Mouse (Mus musculus): ENCODE results near the gene A730049H05Rik.

A730049H05Rik gene

DNA sequence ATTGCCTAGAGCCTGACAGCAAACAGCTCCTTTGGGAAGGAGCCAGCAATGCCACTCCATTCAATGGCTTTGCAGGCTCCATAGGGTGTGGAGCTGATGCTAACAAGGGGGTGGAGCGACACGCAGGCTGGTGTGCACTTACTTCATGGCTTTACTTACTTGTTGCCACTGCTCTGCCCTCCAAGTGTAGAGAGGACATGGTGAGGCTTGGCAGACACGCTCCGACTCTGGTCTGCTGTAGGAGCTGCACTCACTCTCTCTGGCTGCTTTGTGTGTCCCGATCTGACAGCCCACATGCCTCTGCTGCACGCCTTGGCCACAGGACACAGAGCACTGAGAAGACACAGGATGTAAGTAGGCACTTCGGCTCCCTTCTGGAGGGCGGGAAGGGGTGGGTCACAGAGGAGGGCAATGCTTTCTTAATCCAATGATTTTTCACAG lies at the start of gene A730049H05Rik:
TSS of gene A730049H05Rik (plus strand) at position 168 of the 441 bp plus-strand sequence.
- 35% methylated on average over 8 of the region's 8 CpGs for WGBS

DNA sequence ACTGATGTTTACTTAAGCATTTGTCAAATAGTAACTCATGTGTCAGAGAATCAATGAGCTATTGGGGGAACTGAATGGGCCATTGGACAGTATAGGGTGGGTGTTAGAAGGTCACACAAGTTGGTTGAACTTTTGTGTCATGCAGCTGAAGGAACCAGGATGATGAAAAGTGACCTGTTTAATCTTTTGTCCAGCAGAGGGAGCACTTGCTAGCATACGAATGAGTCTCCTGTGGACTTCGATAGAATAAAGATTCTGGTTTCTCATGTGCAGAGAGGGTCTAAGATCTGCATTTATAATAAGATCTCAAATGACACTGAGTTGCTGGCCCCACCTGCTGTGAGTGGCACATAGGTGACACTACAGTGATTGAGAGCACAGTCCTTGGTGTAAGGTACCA lies 39.9 kb upstream of the A730049H05Rik start:
- WGBS, result 2% methylated on average over 2 of the region's 2 CpGs

DNA sequence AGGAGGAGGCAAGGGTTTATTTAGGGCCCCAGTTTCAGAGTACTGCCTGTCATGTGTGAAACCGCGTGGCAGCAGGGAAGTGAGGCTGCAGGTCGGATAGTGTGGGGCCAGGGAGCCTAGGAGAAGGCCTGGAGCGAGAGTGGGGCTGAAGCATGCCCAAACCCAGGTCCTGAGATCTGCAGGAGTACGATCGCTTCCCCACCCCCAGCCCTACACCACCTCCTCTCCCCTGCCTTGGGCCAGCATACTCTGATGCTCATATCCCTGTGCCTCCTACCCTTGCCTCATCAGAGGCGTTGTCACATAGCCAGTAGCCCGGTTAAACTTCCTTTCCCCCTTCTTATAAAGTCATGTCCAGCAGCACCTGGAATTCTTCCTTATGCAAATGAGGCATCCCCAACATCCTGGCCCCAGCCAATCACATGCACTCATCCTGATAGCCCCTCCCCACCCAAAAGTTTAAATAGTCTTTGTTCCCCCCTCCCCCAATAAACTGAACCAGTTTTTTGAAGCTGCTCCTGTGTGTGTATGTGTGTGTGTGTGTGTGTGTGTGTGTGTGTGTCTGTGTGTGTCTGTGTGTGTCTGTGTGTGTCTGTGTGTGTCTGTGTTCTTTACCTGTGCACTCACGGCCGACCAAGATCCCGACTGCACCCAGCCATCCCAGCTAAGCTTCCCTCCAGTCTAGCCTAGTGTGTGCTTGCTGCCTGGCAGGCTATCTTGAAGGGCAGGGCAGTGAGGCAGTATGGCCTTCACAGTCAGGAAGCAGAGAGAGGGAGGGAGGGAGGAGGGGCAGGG lies 36.9 kb upstream of the A730049H05Rik start:
- WGBS, result 80% methylated on average over 11 of the region's 11 CpGs

DNA sequence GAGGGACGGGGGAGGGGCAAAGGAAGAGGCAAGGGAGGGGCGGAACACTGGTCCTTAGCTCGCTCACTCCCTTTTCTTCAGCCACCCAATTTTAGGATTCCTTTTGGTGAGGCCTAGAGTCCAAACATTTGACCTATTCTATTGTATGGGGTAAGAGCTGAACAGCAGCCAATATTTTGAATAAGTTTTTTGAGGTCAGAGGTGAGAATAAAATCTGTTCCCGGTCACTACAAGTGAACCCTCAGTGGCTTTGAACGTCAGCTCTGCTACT lies 36.4 kb upstream of the A730049H05Rik start:
- WGBS, result 72% methylated on average over 5 of the region's 5 CpGs

DNA sequence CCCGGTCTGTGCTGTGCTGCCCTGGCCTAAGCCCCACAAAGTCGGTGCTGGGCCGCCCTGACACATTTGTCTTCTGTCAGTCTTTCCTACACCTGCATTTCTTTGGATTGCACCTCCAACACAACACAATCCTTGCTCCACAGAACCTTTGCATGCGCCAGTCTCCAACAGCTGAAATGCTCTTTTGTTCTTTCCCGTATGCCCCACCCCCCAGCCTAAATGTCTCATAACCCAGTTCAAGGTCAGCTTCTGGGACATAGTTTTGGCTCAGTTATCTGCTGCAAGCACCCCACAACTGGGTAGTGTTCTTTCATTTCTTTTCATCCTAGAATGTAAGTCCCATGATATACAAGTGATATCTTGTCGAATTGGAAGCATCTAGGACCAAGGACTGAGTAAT lies 34.8 kb upstream of the A730049H05Rik start:
- 92% methylated on average over 6 of the region's 6 CpGs for WGBS

DNA sequence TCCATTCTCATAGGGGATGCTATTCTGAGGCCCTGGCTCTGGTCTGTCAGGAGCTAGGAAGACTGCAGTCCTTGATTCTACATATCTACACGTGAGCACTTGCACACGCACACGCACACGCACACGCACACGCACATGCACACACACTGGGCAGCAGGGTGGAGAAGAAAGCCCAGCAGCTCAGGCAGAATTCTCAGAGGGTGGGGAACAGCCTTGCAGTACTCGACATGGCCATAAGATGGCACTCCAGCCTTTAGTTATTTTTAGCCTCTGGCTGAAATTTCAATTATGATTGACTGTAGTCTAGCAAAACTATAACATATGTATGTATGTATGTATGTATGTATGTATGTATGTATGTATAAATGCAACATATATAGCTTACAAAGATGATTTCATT lies 31.5 kb upstream of the A730049H05Rik start:
- 7% methylated on average over 7 of the region's 7 CpGs for WGBS

DNA sequence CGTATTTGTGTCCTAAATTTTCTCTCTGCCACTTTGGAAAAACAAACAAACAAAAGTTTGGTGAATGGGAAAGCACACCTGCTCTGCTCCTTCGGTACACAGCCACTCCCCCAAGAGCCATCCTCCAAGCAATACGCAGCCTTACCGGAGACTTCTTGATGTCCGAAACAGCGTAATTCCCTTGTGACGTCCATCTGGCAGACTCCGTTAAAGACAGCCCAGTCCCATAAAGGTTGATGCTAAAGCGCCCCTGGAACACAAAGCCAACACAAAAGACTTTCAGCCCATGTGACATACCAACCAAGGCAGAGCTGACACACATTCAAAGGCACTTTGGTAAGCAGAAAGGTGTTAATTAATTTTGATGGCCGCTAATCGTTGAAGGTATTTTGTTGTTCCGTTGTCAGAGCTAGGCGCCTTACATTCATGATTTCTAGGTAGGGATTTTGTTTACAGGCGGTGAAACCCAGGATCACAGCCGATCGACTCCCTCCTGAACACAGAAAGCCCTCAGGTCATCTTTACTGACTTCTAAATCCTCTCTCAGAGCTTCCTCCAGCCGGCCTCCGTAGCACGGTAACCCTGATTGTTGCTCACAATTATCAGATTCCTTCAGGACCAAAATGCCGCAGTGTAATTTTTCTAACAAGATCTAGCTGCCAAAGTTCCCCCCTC lies 29.4 kb upstream of the A730049H05Rik start:
- 11% methylated on average over 20 of the region's 20 CpGs for WGBS

DNA sequence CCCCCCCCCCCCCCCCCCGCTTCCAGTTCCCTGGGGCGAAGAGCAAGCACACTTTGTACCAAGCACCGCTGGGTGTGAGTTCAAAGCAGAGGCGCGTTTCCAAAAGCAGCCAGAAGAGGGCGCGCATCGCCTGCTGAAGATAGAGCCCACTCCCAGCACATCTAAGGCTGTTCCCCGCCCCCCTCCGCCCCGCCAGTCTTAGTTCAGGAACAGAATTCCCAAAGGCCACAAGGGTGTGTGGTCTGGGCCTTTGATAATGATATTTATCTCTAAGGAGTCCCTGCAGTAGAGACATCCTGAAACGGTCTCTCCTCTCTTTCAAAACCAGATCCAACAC lies 28.9 kb upstream of the A730049H05Rik start:
- under 1% methylated on average over 12 of the region's 12 CpGs for WGBS

DNA sequence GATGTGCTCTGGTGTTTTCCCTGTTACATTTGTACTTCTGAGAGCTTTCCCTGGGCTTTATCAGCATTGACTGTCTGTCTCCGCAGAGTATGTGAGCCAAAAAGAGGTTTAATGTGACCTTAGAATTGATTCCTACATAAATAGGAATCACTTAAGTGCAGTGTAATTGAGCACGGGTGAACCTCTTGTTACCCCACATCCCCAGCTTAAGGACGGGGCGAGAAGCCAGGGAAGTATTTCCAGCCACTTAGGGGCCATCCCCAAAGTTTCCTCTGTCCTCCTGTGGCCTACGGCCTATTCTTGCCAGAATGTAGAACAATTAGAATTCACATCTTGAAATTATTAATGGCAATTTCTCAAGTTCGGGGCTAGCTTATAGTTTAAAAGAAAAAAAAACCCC lies 22.5 kb upstream of the A730049H05Rik start:
- 81% methylated on average over 6 of the region's 6 CpGs for WGBS

DNA sequence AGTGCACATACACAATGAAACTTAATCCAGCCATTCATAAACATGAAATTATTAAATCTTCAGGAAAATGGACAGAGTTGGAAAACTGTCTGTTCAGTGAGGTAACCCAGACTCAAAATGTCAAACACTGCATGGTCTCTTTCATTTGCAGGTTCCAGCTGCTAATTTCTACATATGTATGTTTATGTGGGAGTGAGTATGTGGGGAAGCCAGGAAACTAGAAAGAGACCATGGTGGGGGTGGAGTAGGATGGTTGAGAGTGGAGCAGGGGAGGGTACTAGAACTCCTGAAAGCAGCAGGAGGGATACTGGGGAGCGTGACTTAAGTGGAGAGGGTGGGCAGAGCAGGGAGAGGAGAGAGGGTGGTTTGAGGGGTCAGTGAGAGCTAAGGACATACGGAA lies 14.8 kb upstream of the A730049H05Rik start:
- WGBS, result 71% methylated on average over 2 of the region's 2 CpGs

DNA sequence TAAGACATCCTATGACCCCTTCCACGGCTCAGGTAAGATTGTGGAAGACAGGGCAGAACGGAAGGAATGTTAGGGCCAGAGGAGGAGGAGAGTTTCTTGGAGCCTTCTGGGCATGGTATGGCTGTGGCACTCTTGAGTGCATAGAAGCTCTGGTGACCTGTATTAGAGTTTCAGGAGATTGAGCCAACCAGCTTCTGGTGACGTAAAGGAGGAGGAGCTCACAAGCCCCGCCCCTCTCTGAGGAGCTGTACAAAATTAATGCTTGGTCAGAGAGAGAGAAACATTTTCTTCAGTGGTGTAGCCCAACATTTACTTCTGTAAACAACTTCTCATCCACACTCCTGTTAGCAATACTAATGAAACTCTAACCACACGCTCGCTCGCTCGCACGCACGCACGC lies 13.9 kb upstream of the A730049H05Rik start:
- 95% methylated on average over 11 of the region's 11 CpGs for WGBS

DNA sequence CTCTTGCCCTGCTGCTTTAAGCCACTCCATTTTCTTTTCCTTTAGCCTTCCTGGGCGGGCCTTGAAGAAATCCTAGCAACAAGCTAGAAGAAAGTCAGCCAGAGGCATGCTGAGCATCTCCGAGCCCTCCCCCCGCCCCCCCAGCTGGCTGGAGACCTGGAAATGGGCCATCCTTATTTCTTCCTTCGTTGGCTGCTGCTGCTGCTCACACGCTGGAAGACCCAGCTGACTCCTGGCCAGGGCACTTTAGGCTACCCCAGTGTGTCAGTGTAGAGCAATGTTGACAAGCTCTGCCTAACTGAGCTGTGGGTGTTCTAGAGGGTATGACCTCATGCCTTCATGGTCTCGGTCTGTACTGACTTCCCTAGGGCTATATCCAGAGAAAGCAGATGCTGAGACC lies 13.1 kb upstream of the A730049H05Rik start:
- 41% methylated on average over 6 of the region's 6 CpGs for WGBS

DNA sequence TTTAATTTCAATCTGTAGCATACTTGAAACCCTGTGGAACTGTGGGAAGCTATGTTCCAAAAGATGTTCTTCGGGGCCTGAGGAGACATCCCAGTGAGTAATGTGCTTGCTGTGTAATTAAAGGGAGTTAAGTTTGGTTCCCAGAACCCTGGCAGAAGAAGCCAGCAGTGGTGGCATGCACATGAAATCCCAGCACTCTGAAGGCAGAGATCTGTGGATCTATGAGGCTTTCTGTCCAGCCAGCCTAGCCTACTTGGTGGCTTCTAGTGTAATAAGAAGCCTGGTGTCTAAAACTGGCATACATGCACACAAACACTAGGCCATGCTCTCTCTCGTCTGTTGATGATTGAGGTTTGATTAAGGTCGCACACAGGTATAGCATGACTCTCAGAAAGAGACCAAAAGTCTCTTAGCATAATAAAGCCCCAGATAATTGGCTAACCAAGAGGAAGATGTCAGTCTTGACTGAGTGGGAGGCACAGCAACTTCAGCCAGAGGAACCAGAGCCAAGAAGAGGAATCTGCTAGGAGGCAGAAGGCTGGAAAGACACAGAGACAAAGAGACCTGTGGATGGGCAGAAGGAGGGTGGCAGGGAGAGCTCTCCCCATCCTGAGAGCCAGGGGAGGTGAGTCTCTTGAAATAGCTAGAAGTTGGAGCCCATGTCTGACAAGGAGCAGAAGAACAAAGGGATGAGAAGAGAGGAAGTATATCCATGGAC lies 11.9 kb upstream of the A730049H05Rik start:
- 68% methylated on average over 3 of the region's 3 CpGs for WGBS

DNA sequence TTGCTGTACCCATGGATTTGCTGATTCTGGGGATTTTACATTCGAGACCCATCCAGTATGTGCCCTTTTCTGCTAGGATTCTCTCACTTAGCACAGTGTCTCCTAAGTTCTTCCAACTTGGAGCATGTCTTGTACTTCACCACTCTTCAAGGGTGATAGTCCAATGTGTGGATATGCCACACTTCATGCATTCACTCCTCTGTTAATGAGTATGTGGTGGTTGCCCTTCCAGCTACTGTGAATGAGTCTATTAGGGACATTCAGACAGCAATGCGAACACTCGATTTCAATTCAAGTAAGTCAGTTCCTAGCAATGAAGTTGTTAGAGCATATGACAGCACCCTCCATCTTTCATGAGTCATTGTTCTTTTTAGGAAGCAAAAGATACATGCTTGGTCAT lies 6.5 kb upstream of the A730049H05Rik start:
- 91% methylated on average over 3 of the region's 3 CpGs for WGBS

DNA sequence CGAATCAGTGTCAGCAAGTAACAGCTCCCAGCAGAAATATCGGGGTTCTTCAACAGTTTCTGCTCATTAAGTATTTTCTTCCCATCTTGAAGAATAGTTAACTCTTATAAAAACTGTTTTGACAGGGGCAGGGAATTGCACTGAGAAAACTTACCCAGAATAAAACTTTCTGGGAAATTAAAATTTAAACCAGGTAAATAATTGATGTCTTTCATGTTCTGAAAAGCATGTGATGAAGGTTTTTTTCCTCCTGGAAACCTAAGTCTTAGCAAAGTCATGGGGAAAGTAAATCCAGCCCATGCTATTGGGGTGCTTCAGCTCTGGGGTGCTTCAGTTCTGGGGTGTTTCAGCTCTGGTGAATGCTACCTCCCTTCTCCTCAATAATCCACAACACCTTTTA lies 5.7 kb upstream of the A730049H05Rik start:
- 94% methylated on average over 2 of the region's 2 CpGs for WGBS

DNA sequence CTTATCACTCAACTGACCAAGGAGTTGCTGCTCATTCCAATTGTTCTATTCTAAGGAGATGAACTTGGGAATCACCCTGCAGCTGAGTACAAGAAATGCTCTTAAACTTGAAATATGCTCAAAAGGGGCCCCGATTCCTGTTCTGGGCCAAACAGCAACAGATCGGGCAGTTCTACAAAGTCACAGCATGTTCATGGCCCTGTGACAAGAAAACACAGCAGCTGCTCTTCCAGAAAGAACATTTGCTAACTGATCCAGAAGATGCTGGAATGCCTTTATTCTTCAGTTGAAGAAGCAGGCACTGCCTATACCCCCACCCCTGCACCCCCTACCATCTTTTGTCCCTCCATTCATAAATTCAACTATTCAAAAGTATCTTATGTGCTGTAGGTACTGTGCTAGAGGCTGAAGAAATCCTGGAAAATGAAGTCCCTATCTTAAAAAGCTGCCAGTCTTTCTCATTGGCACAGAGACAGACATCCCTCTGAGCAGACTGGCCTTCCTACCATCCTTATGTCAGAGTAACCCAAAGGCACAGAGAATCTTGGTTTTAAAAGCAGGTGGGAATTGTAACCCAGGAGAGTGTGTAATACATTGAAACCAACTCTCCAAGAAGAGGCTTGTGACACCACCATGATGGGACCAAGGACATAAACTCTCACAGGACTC lies 3.4 kb upstream of the A730049H05Rik start:
- WGBS, result 22% methylated on average over 2 of the region's 2 CpGs

DNA sequence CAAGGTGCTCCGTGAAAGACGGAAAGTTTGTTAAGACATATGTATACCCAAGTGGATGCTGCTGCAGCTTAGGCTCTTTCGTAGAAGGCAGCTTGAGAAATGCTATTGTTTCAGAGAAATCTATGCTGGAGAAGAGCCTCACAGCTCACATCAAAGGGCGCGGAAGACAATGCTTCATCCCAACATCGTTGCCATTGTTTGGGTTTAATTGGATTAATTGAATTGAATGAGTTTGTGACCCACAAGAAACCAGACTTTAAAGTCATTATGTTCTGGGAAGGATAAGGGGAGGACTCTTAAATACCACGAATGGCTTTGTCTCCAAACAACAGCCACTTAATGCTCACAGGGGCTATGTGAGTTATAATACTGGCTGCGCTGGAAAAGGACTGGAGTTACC lies 1.4 kb downstream of the A730049H05Rik start:
- 60% methylated on average over 8 of the region's 8 CpGs for WGBS

DNA sequence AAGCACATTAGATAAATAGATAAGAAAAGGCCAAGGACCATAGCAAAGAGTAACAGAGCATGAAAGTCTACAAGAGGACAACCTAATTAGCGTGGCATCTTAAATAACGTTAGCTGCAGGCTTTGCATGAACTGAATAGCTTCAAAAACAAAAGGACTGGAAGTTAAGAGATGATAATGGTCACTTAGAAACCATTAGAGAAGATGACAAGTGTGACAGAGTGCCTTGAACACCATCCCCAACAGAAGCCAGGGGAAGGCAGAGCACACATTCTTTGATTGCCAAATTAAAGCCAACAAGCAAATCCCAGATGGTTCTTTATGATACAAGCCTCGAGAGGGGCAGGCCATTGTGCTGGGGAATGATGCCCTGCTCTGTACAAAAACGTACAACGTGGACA lies 5.3 kb downstream of the A730049H05Rik start:
- 65% methylated on average over 5 of the region's 5 CpGs for WGBS

DNA sequence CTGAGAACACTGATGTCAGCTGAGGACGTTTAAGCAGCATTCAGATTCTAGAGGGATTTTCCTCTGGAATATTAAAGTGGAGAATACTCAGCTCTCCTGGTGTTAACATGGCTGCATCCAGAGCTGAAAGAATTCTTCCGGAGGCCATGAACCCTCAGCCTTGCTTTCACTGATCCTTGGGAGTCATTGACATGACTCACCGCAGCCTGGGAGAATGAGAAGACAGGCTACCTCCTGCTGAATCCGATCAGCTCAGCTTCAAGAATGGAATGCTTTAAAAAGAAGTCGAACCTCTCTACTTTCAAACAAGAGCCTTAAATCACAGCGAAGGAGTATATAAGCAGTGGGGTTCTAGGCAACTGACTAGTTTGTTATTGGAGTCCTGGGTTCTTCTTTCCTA lies 5.7 kb downstream of the A730049H05Rik start:
- WGBS, result 79% methylated on average over 6 of the region's 6 CpGs

DNA sequence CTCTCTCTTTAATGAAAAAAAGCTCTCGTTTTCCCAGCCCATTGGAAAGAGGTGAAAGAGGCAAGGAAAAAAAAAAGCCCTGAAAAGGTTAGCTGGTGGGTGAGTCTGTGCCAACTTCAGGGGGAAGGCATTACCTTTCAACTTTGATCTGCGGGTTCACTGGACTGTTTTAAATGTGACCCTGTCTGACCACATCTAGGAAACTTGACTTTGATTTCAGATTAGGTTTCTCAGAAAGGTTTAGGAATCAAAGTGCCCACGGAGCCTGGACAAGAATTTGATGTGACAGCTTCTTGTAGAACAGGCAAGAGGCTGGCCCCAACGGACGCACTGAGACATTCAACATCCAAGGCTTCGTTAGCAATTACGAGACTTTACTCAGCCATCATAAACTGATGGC lies 7.7 kb downstream of the A730049H05Rik start:
- 82% methylated on average over 7 of the region's 7 CpGs for WGBS

DNA sequence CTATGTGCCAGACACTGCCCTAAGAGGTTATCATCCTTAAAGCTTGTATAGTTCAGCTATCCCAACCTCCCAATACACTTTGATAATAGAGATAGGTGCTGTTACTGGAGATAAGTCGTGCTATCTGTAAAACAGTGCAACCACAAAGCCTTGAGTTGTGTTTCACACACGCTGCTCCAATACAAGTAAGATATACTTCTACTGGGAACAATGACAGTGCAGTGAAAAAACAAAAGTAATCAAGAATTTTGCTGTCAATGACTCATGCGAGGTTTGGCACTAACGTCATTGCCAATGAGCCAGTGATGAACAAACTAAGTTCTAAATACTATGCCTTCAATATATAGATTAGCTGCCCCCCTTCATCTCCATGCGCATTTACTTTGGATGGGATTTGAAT lies 10.3 kb downstream of the A730049H05Rik start:
- WGBS, result 82% methylated on average over 5 of the region's 5 CpGs

DNA sequence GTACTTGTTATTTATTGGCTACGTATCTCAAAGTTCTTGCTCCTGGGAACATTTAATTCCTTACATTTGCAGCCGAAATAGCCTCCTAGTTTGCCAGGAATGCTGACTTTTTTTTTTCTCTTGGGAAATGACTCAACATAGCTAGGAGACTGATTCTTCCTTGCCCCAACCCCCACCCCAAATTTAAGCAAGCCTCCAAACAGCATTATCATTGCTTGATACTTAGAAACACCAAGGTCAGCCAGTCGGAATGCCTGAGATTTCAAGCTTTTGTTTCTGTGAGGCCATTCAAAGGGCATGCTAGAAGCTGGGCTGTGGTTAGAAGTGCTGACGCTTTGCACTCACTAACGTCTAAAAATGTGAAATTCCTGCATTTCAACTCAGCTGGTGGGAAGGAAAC lies 11.1 kb downstream of the A730049H05Rik start:
- 63% methylated on average over 5 of the region's 5 CpGs for WGBS

DNA sequence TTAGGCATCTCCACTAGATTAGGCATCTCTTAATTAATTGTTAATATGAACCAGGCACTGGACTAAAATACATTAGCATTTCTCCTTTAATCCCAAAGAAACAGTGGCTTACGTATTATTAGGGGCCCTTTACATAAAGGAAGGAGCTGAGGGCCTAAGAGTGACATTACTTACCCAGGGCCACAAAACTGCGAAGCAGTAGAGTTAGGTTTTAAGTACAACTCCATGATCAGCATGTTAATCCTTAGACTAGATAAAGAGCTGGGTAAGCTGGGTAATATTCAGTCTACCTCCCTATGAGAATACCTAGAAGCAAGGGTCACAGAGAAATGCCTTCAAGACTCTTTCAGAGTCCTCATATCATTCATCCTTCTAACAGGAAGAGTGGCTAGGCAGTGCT lies 12.9 kb downstream of the A730049H05Rik start:
- 97% methylated on average over 2 of the region's 2 CpGs for WGBS
